Mouse (Mus musculus) layer of hippocampus, adult 9-10 months (tissue): ENCODE measurements around the gene Slc9a4.
A peak's percentile ranks its signal among the peaks of the same experiment; 100 is the strongest.
"Not testable (repeated sequence)": the region's sequence is repeated elsewhere in the genome, so short reads cannot be mapped to it uniquely, and the experiment has no call there.

Source experiments
- DNase-seq: peaks from one replicate; pipeline ENCODE4 v3.0.0; 2022; ENCODE audit warnings: low spot score

The Slc9a4 gene

DNA sequence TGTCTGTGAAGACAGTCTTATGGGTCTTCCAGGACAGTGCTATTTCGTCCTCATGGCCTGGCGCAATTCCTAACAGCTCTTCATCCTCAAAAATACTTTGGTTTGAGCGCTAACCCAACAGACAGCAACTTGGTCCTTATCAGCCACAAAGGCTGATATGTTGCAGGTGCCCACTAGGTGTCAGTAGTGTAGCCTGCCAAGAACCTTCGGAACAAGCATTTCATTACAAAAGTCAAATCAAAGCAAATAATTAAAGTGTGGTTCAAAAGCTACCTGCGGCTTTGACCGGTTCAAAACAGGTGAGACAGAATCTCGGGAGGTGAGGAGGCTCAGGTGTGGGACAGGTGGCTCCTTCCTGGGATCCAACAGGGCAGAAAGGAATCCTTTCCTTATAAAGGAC is at the start of gene Slc9a4:
Slc9a4 (plus strand) TSS at position 298 of the 400 bp plus-strand sequence.
- DNase-seq, result no peak

DNA sequence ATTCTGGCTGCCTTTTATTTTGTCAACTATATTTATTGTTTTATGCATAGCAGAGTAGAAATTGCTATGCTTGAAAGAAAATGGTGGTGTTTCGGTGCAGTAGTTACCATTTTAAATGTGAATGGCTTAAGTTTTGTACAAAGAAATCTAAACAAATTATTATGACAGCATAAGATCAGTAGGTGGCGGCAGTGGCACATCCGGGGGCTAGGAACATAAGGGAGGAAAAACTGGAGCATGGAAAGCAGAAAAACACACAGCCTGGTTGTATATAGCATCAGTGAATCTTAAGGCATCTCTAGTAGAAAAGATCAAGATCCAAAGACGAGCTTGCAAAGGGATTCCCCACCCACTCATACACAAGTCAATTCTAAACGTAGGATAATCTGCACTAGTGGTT is 42.3 kb upstream of the Slc9a4 start:
- no peak for DNase-seq

DNA sequence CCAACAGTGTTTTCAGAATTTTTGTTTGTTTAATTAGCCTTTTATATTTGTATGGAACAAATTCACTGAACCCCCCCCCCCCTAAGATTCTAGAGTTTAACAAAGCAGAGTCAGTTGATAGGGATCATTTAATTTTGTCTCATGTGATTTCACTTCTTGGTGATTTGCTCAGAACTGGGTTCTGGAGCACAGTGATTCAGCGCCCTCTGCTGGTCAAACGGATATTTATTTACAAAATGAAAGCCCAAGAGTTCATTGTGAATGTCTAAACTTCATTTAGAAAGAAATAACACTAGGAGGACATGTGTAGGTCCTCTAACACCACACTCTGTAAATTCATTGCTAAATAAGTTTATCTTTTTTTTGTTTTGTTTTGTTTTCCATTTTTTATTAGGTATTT is 35.2 kb upstream of the Slc9a4 start:
- DNase-seq, result peak; percentile 78

DNA sequence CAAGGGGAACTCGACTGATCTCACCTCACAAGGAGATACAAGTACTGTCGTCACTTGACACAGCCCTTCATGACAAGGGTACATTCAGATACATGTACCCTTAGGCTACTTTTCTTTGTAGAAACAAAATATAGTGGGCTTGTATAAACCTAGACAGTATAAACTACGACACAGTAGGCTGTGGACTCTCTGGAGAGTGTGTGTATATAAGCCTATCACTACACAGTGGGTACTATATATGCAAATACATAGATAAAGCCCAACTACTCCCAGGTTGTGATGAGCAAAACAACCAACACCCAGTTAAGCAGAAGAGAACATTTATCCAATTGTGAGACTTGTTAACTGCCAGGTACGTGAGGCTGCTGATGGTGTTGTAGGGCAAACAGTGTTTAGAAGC is 33.2 kb upstream of the Slc9a4 start:
- no peak for DNase-seq

DNA sequence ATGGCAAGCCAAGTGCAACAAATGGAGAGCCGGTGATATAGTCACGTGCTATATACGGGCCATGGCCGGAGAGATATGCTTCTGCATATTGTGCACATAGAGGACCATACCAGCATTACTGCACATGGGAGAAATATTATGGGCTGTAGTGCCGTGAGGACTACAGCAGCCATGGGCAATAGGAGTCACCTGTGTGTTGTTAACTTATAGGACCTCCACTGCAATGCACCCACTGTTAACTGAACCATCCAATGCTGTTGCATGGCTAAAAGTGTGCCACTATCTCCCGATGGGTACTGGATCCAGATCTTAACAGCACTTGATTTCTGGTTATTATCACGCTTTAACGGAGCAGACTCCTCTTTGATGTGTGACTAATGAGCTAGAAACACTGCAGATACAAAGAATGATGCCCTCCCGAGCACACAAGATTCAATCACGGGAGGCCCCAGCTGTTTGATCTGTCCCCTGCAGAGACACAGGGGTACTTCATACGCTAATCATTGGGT is 32.8 kb upstream of the Slc9a4 start:
- DNase-seq, result no peak

DNA sequence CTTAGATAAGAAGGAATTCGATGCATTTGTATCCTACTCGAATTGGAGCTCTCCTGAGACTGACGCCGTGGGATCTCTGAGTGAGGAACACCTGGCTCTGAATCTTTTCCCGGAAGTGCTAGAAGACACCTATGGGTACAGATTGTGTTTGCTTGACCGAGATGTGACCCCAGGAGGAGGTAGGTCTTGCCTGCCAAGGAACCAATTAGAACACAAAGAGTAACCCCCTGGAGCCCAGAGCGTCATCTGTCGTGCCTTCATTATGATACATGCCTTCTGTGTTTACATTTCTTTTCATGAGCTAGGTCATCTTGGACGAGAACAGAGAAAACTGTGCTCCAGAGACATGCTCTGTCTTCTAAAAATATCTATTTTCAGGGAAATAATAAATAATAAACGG is 32.1 kb upstream of the Slc9a4 start:
- no peak for DNase-seq

DNA sequence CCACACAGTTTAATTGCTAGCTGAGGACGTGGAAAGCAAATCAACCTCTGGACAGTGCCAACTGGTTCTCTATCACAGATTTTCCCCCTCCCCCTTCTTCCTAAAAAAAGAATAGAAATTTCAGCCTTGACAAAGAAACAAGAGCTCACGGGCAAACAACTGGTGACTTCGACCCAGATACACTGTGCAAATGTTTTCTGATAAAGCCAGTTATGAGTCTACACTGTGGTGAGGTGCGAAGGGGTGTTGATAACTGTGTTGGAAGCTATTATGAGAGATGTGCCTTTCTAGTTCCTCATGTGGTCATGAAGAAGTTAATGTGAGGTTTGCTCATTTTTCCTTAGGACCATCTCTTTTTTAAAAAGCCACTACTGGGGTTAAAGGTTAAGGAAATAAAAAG is 10.5 kb upstream of the Slc9a4 start:
- DNase-seq, result no peak

DNA sequence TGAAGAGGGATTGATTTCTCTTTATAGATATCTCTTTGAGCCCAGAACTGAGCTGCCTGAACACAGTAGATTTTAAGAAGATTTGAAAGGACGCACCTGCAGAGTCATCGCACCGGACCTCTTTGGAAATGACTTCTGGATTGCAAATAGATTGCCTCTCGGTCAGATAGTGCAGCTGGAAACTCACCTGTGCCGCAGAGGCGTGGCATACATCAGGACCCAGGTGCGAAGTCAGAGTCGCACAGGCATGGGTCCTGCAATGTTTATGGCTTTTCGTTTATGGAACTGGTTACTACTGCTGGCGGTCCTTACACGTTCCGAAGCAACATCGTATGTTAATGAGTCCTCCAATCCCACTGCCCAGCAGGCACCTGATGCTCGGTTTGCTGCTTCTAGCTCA is 388 bp downstream of the Slc9a4 start:
- DNase-seq, result no peak

DNA sequence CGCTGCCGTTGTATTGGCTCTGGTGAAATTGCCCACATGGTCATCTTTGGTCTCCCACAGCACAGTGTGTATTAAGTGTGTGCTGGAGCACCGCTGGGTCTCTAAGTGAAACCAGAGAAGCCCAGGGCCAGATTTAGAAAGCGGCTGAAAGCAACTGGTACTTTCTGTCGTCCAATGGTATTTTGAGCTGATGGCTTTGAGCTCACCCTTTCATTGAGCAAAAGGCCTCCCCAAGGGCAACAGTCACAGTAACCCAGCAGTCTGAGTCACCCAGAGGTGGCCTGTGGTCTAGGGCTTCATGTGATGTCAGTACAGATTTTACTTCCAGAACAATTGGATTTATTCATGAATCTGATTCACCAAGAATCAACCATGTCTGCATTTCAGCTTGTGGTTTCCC is 6.9 kb downstream of the Slc9a4 start:
- DNase-seq, result no peak

DNA sequence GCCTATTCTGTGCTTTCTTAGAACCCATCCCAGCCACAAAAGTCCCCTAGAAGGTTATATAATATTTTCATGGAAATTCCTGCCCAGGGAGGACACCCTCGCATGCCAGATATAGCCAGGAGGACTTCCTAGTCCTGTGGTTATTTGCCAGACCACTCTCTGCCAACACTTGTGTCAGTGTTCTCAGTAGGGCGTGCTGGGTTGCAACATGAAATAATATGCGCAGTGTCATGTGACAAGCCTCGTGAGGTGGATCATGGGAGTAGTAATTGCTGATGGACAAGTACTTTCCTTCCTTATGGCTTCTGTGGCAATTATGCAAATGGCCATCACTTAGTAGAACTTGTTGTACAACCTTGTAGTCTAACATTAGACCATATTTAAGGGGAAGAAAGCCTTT is 11.1 kb downstream of the Slc9a4 start:
- DNase-seq, result no peak

DNA sequence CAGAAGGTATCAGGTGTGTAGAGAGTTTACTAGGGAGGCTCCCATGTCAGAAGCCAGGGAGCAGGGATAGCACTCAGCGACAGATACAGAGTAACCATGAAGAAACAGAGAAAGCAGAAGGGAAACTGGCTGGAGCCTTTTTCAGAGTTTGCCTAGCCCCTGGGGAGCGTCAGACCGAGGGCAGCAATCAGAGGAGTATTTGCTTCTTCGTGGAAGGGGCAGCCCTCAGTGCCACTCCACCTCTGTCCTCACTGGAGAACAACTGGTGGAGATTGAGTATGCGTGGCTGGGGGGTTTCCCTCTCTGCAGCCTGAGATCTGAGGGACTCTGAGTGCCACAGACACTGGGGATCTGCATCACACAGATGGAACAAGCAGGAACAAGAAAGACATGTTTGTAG is 17.9 kb downstream of the Slc9a4 start:
- DNase-seq, result no peak

DNA sequence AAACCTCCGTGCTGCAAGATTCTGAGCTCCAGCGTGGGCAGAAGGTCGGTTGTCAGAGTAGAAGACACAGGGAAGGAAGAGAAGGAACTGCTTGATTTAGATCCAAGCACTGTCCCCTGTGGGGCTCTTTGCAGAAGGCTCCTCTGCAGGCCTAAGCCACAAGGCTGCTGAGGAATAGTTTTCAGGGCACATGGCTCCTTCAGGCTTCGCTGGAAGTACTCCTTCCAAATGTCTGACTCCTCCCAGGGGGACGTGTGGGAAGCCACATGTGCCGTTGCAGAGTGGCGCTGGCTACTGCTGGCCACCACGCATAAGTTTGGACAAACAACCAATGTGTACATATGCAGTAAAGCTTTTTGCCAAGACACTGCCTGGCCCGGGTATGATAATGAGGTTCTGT is 19.8 kb downstream of the Slc9a4 start:
- not testable (repeated sequence) for DNase-seq

DNA sequence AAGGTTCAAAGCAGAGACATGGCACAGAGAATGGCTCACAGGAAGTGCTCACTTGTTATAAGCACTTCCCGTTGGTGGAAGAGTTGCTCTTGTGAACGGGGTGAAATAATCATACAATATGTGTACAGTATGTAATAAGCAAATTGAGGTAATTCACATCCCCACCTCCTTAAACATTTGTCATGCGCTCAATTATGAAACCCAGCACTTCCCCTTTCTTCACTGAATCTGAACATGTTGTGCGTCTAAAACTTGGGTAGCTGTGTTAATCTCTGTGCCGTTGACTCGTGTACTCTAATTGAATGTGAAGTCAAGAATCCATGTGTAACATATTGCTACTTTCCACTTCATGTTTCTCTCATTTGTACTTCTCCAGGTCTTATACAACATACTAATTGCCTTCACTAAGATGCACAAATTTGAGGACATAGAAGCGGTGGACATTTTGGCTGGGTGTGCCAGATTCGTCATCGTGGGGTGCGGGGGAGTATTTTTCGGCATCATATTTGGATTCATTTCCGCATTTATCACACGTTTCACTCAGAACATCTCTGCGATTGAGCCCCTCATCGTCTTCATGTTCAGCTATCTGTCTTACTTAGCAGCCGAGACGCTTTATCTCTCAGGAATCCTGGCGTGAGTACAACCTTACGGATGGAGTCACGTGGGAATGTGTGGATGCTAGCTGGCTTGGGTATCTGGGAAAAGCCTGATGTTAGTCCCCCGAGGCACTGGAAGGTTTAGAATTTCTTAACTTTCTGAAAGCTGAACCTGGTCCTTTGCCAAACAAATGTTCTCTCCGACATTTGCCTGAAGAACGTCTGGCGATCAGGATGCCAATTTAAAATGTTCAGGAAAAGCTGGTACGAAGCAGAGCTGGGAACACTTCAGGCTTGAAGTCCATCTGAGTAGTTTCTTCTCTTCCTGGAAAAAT is 20.8 kb downstream of the Slc9a4 start:
- peak; percentile 49 for DNase-seq

DNA sequence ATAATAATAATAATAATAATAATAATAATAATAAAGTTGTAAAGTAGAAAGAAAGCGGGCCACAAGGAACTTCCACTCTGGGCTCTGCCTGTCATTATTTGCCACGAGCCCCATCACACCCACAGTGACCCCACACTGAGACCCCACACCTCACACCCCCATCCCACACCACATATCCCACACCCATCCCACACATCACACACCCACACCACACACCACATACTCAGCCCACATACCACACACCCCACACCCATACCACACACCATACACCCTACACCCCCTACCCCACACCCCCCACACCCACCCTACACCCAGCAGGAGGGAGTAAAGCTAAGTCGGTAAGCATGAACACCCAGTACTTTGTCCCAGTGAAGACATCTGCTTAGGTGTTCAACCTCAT is 21.6 kb downstream of the Slc9a4 start:
- DNase-seq, result no peak

DNA sequence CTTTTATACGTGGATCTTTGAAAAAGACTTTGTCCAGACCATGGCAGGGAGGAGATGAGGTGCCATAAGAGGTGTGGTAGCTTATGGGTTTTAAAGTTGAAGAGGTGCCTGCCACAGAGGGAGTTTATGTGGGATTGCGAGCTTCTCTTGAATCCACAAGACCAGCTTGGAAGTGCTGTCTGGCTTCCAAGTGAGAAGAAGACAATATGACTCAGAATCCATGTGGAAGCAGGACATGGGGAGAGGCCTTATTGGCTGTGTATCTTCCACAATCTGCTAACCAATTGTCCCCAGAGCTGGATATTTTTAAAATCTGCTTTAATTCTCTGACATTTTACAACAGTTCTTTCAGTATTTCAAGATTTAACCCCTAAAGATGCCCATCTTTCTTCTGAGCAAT is 33.3 kb downstream of the Slc9a4 start:
- no peak for DNase-seq

DNA sequence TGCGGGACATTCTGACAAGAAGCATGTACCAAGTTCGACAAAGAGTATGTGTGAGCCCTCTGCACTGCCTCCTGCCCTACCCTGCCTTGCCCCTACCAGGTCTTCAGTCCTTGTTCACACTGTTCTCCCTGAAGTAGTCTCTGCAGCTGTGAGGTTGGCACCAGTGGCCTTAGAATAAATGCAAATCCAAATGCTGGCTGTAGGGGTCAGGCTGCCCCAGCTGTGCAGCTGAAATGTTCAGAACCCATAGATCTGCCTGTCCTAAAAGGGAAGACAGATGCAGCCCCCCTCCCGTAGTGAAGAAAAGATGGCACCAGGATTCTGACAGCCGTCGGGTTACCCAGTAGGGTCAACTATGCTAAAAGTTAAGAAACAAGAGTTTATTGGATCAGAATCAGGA is 39.2 kb downstream of the Slc9a4 start:
- no peak for DNase-seq

DNA sequence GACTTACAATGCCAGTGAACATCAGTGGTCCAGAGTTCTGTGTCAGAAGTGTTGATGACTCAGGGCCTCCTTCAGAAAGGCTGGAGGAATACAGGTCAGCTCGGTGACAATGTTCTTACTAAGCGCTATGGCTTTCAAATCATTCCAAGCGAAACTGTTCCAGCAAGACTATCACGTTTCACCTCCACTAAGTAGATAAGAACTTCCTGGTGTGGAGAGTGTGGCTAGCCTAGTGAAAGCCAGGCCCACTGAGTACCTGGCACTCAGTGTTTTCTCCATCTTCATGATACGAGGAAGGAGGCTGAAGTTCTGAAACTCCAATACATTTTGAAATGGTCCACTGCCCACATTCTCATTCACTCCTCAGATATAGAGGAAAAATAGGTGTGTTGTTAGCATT is 40.0 kb downstream of the Slc9a4 start:
- DNase-seq, result no peak

DNA sequence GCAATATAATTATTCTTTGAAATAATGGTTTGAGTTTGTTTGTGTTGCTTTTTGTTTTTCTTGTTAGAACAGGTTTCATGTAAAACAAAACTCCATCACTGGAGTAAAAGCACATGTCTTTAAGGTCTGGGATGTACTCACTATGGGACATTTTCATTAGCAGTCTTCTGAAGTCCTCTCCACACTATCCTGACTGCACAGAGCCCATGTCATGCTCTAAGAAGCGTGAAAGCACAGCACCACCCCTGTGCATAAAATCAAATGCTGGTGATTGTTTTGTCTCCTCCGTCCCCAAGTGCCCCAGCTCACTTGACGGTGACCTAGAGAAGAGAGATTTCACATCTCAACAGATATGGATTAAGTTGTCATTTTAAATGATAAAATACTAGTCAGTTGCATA is 45.1 kb downstream of the Slc9a4 start:
- DNase-seq, result no peak

DNA sequence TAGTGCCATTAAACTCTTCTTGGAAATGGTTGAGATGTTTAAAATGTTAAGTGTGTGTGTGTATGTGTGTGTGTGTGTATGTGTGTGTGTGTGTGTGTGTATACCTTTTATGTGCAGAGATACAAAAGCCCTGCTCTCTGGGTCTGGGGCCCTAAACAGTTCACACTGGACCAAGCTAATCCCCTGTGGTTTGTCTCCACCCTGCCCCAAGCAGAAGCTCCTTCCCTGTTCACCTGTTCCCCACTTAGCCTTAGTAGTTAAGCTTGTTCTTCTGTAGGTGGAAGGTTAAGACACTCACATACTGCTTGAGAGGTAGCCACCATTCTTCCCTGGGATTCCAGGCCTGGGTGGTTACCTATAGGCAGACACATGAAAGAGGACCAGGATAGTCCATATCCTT is 47.1 kb downstream of the Slc9a4 start:
- no peak for DNase-seq

DNA sequence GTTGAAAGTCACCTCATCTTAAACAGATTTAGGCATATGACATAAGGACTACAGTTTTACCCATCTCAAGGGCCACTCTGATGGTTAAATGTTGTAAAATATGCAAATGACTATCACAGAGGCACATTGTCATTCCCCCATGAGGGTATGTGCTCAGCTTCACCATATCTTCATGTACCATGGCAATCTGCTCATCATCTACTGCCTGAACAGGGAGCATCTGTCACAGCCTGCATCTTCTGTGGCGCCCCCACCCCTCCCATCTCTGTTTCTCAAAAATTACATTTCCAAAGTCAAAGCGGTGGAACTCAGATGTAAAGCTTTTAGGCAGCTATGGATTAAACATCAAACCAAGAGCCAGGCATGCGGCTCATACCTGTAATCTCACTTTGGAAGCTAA is 48.6 kb downstream of the Slc9a4 start:
- peak; percentile 38 for DNase-seq

DNA sequence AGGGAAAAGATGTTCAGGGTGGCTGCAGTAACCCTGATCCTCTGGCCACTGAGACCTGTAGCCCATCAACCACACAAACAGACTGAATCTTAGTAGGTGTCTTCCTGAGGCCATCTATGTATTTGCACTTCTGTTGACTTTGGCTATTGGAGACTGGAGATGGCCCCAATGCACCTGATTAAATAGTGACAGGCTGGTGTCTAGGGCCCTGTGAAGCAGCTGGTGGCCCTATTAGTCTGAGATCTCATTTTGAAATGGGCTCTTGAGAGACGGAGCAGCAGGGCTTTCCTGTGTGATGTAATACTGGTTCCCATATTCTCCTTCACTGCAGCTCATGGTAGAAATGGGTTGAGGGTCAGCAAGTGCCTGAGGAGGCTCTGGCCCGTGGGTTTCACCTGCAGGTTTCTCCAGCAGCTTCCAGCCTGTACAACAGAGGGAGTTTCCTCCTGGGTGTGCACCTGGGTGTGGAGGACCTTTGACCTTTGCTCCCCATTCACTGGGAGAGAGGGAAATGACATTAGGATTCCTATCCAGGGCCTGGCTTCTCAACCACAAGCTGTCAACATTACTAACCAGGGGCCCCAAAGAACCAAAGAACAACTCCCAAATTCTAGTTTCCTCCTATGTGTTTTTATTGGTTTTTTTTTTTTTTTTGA is 52.7 kb downstream of the Slc9a4 start:
- DNase-seq, result no peak

DNA sequence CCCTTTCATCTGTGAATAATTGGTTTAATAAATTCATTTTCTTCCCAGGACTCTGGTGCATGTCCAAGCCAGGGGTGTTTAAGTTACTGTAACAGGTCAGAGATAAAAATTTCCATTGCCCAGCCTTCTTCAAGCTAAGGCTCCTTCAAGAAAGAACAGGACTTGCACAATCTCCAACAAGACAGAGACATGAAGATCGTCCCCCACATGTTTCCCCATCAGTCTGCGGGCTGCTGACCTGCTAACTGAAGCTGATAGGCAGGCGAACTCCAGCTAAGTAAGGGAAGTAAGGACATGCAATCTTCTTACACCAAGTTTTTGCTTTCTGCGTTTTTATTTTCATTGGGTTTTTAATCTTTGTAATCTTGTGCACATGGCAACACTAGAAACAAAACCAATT is 54.7 kb downstream of the Slc9a4 start:
- no peak for DNase-seq

DNA sequence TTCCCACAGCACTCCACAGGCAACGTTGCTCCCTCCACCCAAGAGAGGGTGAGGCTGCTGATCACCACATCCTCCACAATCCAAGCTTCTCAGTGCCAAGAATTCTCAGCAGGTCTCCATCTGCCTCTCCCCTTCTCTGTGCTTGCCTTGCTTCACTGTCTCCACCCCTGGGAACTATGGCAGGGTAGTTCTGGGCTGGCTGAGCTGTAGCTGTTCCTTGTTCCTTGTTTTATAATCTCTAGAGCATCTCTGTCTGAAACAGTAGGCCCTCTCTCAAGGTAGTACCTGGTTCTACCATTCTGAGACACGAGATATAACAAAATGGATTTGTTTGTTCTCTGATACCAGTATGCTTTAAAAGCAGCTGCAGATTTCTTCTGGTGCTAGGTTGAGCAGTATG is 68.4 kb downstream of the Slc9a4 start:
- DNase-seq, result no peak
